In the genomic region with DNA sequence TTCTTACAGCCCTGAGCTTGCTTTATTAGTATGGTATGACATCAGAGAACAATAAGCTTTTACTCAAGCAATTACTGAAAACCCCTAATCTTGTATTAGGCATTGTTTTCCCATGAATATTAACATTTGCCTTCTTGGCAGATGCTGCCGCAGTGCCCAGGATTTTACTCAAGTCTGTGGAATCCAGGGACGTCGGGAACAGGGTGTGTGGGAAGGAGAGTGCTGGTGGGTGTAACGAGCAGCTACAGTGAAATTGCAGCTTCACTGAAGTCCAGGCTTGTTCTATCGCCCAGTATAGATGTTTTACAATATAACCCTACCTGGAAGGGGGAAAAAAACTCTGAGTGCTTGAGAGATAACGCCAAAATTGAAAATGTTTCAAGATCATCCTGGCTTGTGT, we compare ENCODE assay signal across 20 mouse cellular contexts. TPM values are rescaled to one million over a fixed set of nuclear protein-coding genes. Genes with fewer than 3 reads are reported as not detected.
DNase-seq lines count a peak whose midpoint lies in the region; TF ChIP-seq lines count a peak whose summit lies in the region.
"Had no signal": no experiment of that assay in that cellular context is flagged by ENCODE, and none has a peak within 500 bp of the region (broad histone marks: within the 10 kb centered on the region; RNA-seq: fewer than 3 reads in every experiment).

No protein-coding gene starts in this region.

- H3K4me3 ChIP-seq in layer of hippocampus, adult 2 months: no peak overlapping the region
- H3K4me3 ChIP-seq: embryonic facial prominence, embryonic 13.5 days; heart, adult 2 months had no signal

- no peak for TF ChIP-seq POLR2A in brain, embryonic 14.5 days (IDR thresholded peaks at IDR 0.05; ENCODE audit: borderline replicate concordance, extremely low read depth, insufficient read depth, insufficient read length, poor library complexity, severe bottlenecking)

- peak overlapping the region; percentile 25; the same call in 1 of the 2 replicates for H3K27ac ChIP-seq in layer of hippocampus, adult 2 months
- H3K27ac ChIP-seq: embryonic facial prominence, embryonic 13.5 days; heart, adult 2 months; hindbrain, embryonic 14.5 days had no signal

- peak in 1 of 2 experiments; percentile 34 for DNase-seq in layer of hippocampus, adult 2 months (ENCODE audit: low spot score in 2 of 2)
- no peak for DNase-seq in layer of hippocampus, postnatal 10 days (ENCODE audit: low spot score in 2 of 2)
- peak; percentile 77 for DNase-seq in brain, adult 2 months (ENCODE audit: low read depth, low spot score)
- peak; percentile 8 for DNase-seq in brain, embryonic 14.5 days (ENCODE audit: low read depth)
- peak; percentile 44 to 59 for DNase-seq in left cerebral cortex, postnatal 36 days (ENCODE audit: low spot score in 2 of 2)
- no peak for DNase-seq in T-cell, adult 2 months (ENCODE audit: low spot score)
- no peak for DNase-seq in kidney, adult 8-10 months
- DNase-seq: adrenal gland, adult 2 months; cerebellum, adult 11-12 months; cerebellum, postnatal 14 days; gastrocnemius, postnatal 25 days; heart, adult 2 months; heart, postnatal 36 days; kidney, adult 9 months; kidney, postnatal 4 days; lung, adult 18-20 months; lung, postnatal 14 days had no signal

- intact Hi-C loops in left cerebral cortex, postnatal 36 days (cut with DNase I): loop anchor here (5.0 kb wide), 1 partner anchor 135 kb away; no protein-coding TSS in a partner anchor

- TF ChIP-seq CTCF in layer of hippocampus, adult 2 months (conservative IDR thresholded peaks at IDR 0.05): no peak
- TF ChIP-seq CTCF in brain, embryonic 14.5 days (IDR thresholded peaks at IDR 0.05; ENCODE audit: borderline replicate concordance, extremely low read depth, insufficient read depth, insufficient read length): no peak

RNA-seq across cellular contexts. Expression of gene Col6a5, which starts 32.0 kb away (rescaled TPM):
- under 1 TPM; 0.39 to 0.64 TPM for total RNA-seq in layer of hippocampus, adult 2 months (2021)
- total RNA-seq in layer of hippocampus, postnatal 10 days (2021): 1 to 10 TPM; 1.4 to 2.8 TPM
- polyA plus RNA-seq in brain, embryonic 14.5 days (2012; rRNA removed): 0.57 and 1.00 TPM in 2 replicates
- under 1 TPM; 0.41 to 0.44 TPM for total RNA-seq in left cerebral cortex, postnatal 36 days (2021)
- polyA plus RNA-seq: hindbrain, embryonic 14.5 days; liver, embryonic 11.5 days had no signal

Comparison
In these comparisons a context has a peak if more than half of its experiments do, and no peak if none do; other contexts are left out.
1. DNase-seq: peak in brain, adult 2 months (single experiment), brain, embryonic 14.5 days (single experiment) and left cerebral cortex, postnatal 36 days (2 of 2); none in layer of hippocampus, postnatal 10 days (0 of 2), T-cell, adult 2 months (single experiment) and kidney, adult 8-10 months (0 of 2).